ENCODE assay signal across 25 mouse cellular contexts in genomic region chr2:172115604-172116206, GRCm38 (mm10).
A peak's percentile ranks its signal among the peaks of the same experiment; 100 is the strongest.
DNase-seq lines count a peak whose midpoint lies in the region; ATAC-seq and TF ChIP-seq lines count a peak whose summit lies in the region.
"Had no signal": no experiment of that assay in that cellular context is flagged by ENCODE, and none has a peak within 500 bp of the region (broad histone marks: within the 10 kb centered on the region; RNA-seq: fewer than 3 reads in every experiment).

No protein-coding gene starts in this region.

- H3K4me2 ChIP-seq in hindbrain, postnatal 0 days (ENCODE audit: low read depth, low read length): peak overlapping the region; percentile 29; the same call in 1 of the 2 replicates
- H3K4me2 ChIP-seq in hindbrain, embryonic 13.5 days: no peak overlapping the region
- peak overlapping the region; percentile 29 for H3K4me2 ChIP-seq in forebrain, embryonic 16.5 days (ENCODE audit: low read length)
- peak overlapping the region; percentile 37 for H3K4me2 ChIP-seq in midbrain, embryonic 12.5 days (replicated peaks)
- H3K4me2 ChIP-seq: embryonic facial prominence, embryonic 13.5 days; heart, embryonic 11.5 days; intestine, embryonic 15.5 days; liver, embryonic 15.5 days; lung, embryonic 15.5 days had no signal

- H3K4me3 ChIP-seq in hindbrain, postnatal 0 days (ENCODE audit: low read length): no peak overlapping the region
- no peak overlapping the region for H3K4me3 ChIP-seq in hindbrain, embryonic 13.5 days
- no peak overlapping the region for H3K4me3 ChIP-seq in forebrain, embryonic 16.5 days (replicated peaks; ENCODE audit: low read length)
- H3K4me3 ChIP-seq in midbrain, embryonic 12.5 days: no peak overlapping the region
- H3K4me3 ChIP-seq: embryonic facial prominence, embryonic 13.5 days; erythroblast, embryonic 14.5 days; hindbrain, embryonic 10.5 days; intestine, embryonic 15.5 days; limb, embryonic 10.5 days; liver, embryonic 15.5 days; lung, embryonic 15.5 days had no signal

- peak; percentile 26 for DNase-seq in hindbrain, postnatal 0 days (ENCODE audit: low spot score)
- DNase-seq in cerebellum, adult 11-12 months: no peak
- no peak for DNase-seq in adrenal gland, postnatal 36 days
- DNase-seq: adrenal gland, adult 2 months; cerebellum, adult 8-10 months; cerebellum, postnatal 36 days; embryo, embryonic 11 days; gastrocnemius, postnatal 10 days; kidney, adult 8-10 months; kidney, postnatal 14 days; liver; lung, postnatal 4 days; thymus, postnatal 14 days had no signal

- no peak for ATAC-seq in hindbrain, postnatal 0 days
- ATAC-seq in hindbrain, embryonic 13.5 days (ENCODE audit: low FRiP score): no peak
- no peak for ATAC-seq in forebrain, embryonic 16.5 days
- peak; percentile 71 for ATAC-seq in midbrain, embryonic 12.5 days (ENCODE audit: low FRiP score, low read depth)
- ATAC-seq in megakaryocyte, adult 5-6 weeks (ENCODE audit: poor library complexity, severe bottlenecking): no peak
- ATAC-seq: intestine, embryonic 15.5 days had no signal

- H3K36me3 ChIP-seq in hindbrain, postnatal 0 days (ENCODE audit: insufficient read depth, low read length): no peaks in the 10 kb centered on the region
- H3K36me3 ChIP-seq in hindbrain, embryonic 13.5 days: no peaks in the 10 kb centered on the region
- H3K36me3 ChIP-seq in forebrain, embryonic 16.5 days (ENCODE audit: control insufficient read depth, insufficient read depth): no peaks in the 10 kb centered on the region
- H3K36me3 ChIP-seq in midbrain, embryonic 12.5 days: no peaks in the 10 kb centered on the region
- H3K36me3 ChIP-seq: embryonic facial prominence, embryonic 13.5 days; hindbrain, embryonic 10.5 days; intestine, embryonic 15.5 days; limb, embryonic 10.5 days; liver, embryonic 15.5 days; lung, embryonic 15.5 days had no signal

- H3K9me3 ChIP-seq in hindbrain, postnatal 0 days (ENCODE audit: low read length): no peaks in the 10 kb centered on the region
- H3K9me3 ChIP-seq in hindbrain, embryonic 13.5 days: no peaks in the 10 kb centered on the region
- no peaks in the 10 kb centered on the region for H3K9me3 ChIP-seq in forebrain, embryonic 16.5 days (ENCODE audit: control insufficient read depth, low read length)
- no peaks in the 10 kb centered on the region for H3K9me3 ChIP-seq in midbrain, embryonic 12.5 days
- H3K9me3 ChIP-seq: embryonic facial prominence, embryonic 13.5 days; hindbrain, embryonic 10.5 days; intestine, embryonic 15.5 days; limb, embryonic 10.5 days; lung, embryonic 15.5 days had no signal

- H3K27me3 ChIP-seq in hindbrain, postnatal 0 days (ENCODE audit: insufficient read depth, low read length): no peaks in the 10 kb centered on the region
- H3K27me3 ChIP-seq in hindbrain, embryonic 13.5 days: no peaks in the 10 kb centered on the region
- H3K27me3 ChIP-seq in forebrain, embryonic 16.5 days (replicated peaks; ENCODE audit: control insufficient read depth, insufficient read depth, low read length): no peaks in the 10 kb centered on the region
- no peaks in the 10 kb centered on the region for H3K27me3 ChIP-seq in midbrain, embryonic 12.5 days
- H3K27me3 ChIP-seq: embryonic facial prominence, embryonic 13.5 days; intestine, embryonic 15.5 days; liver, embryonic 15.5 days; lung, embryonic 15.5 days had no signal

- 28% methylated on average over 10 of the region's 10 CpGs for WGBS in hindbrain, postnatal 0 days
- WGBS in hindbrain, embryonic 13.5 days: 52% methylated on average over 10 of the region's 10 CpGs
- WGBS in forebrain, embryonic 16.5 days: 19% methylated on average over 10 of the region's 10 CpGs
- WGBS in midbrain, embryonic 12.5 days: 19% methylated on average over 10 of the region's 10 CpGs

- TF ChIP-seq CTCF in hindbrain, postnatal 0 days (IDR thresholded peaks at IDR 0.05; ENCODE audit: low read depth): no peak

- H3K9ac ChIP-seq in hindbrain, postnatal 0 days (replicated peaks; ENCODE audit: low read length): no peak overlapping the region
- H3K9ac ChIP-seq in hindbrain, embryonic 13.5 days: no peak overlapping the region
- H3K9ac ChIP-seq in forebrain, embryonic 16.5 days (replicated peaks; ENCODE audit: low read depth, low read length): no peak overlapping the region
- H3K9ac ChIP-seq in midbrain, embryonic 12.5 days (replicated peaks): no peak overlapping the region
- H3K9ac ChIP-seq: embryonic facial prominence, embryonic 13.5 days; intestine, embryonic 15.5 days; liver, embryonic 15.5 days; lung, embryonic 15.5 days had no signal

- no peak overlapping the region for H3K27ac ChIP-seq in hindbrain, postnatal 0 days
- no peak overlapping the region for H3K27ac ChIP-seq in hindbrain, embryonic 13.5 days
- no peak overlapping the region for H3K27ac ChIP-seq in forebrain, embryonic 16.5 days (ENCODE audit: low read length)
- H3K27ac ChIP-seq in midbrain, embryonic 12.5 days (replicated peaks): peak overlapping the region; percentile 17; the same call in 1 of the 2 replicates
- H3K27ac ChIP-seq: embryonic facial prominence, embryonic 13.5 days; hindbrain, embryonic 10.5 days; intestine, embryonic 15.5 days; limb, embryonic 10.5 days; liver, embryonic 15.5 days; lung, embryonic 15.5 days had no signal

- H3K4me1 ChIP-seq in hindbrain, postnatal 0 days (ENCODE audit: insufficient read depth, low read length): no peaks in the 10 kb centered on the region
- H3K4me1 ChIP-seq in hindbrain, embryonic 13.5 days (replicated peaks): peaks cover 14% of the 10 kb centered on the region; the same call in 1 of the 2 replicates
- H3K4me1 ChIP-seq in forebrain, embryonic 16.5 days (replicated peaks; ENCODE audit: control insufficient read depth, insufficient read depth, low read length): peaks cover 15% of the 10 kb centered on the region
- H3K4me1 ChIP-seq in midbrain, embryonic 12.5 days: 0 out of 2 replicates have a peak, but pooled peaks cover 6% of the 10 kb centered on the region
- H3K4me1 ChIP-seq: embryonic facial prominence, embryonic 13.5 days; hindbrain, embryonic 10.5 days; intestine, embryonic 15.5 days; limb, embryonic 10.5 days; liver, embryonic 15.5 days; lung, embryonic 15.5 days had no signal
